Mouse (Mus musculus) neural tube, postnatal 0 days (tissue): Measurements from ENCODE around the gene Gtf2a1l. TPM values are rescaled to one million over a fixed set of nuclear protein-coding genes. Genes with fewer than 3 reads are reported as not detected.

Source experiments
- polyA plus RNA-seq: library from polyadenylated mRNA; unstranded; fragments of >200 nt; fragmentation: Nextera tagmentation; extraction: Ambion mirVana; gene quantifications from 2 replicates; pipeline ENCODE4 v1.2.1, GENCODE M21; 2015

The Gtf2a1l gene
- 0.31 and 0.46 TPM in 2 replicates for polyA plus RNA-seq

DNA sequence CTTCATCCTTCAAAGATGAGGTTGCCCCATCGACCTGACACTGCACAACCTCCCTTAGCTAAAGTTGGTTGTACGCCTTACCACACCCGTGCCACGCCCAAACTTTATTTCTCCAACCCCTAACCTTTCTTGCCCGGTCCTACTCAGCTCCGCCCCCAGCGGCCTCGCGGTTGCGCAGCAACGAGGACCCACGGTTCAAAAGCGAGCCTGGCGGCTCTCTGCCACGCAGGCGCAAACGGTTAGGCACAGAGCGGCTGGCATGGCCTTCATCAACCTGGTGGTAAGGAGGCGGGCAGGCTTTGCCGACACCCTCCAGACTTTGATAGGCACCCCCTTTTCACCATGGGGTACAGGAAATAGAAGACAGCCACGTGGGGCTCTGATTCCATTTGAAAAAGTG lies at the start of gene Gtf2a1l:
Gene Gtf2a1l (plus strand): TSS at position 209 of the 400 bp plus-strand sequence.

Other genes starting within 250 kb of the Gtf2a1l start
- 7.4 and 8.0 TPM in 2 replicates for gene Foxn2, start 227.9 kb upstream of the Gtf2a1l start, polyA plus RNA-seq
- 39.3 and 40.4 TPM in 2 replicates for gene Ppp1r21, start 138.5 kb upstream of the Gtf2a1l start, polyA plus RNA-seq
- gene Ston1, start 71.0 kb upstream of the Gtf2a1l start, polyA plus RNA-seq: 2.2 and 3.4 TPM in 2 replicates
- gene Lhcgr, start 123.3 kb downstream of the Gtf2a1l start, polyA plus RNA-seq: 1.0 and 1.2 TPM in 2 replicates